Mouse (Mus musculus): ENCODE results near the gene Stn1. TPM values are rescaled to one million over a fixed set of nuclear protein-coding genes. Genes with fewer than 3 reads are reported as not detected.

Stn1 gene
- polyA plus RNA-seq, 1 experiment from 2014 or later = 30.9 TPM

DNA sequence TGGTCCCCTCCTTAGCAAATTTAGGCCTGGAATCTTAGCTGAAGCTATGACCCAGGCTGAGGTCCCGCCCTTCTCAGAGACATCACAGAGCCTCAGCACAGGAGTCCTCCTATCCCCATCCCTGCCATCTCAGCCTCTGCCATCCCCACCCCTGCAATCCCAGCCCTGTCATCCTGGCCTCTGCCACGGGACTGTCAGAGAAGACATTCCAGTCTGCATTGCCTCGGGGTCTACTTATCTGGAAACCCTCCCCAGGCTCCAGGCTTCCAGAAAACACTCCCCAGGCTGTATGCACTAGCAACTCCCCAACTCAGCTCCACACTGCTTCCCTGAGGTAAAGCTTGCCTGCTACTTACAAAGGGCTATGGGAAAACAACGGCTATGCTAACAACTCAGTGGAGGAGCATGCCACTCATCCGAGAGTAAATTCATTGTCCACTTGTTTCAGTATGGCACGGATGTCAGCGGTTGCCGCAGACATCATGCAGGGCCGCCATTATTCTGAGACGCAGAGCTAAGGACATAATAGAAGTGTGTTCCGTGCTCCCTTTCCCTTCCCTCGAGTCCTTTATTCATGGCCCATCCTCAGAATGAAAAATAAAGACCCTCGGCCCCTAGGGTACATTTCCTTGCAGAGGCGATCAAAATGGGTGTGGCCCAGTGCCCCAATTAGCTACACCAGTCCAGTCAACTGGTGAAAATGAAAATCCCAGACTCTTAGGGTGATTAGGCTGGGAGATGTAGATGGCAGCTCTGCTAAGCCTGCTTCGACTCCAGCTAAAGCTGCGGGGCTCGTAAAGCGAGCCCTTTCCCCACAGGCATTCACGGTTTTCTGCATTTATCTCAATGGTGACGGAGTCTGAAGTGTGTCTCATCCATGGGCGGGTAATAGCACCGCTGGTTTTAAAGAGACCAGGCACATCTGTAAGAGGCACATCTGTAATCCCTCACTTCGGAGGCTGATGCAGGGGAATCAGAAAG is 44.0 kb downstream of the Stn1 start:
- Histone ChIP-seq H3K27ac (peak overlapping the region; percentile 57), H3K36me3 (replicated peaks; ENCODE audit: control insufficient read depth, insufficient read depth) (no peaks in the 10 kb centered on the region), H3K9ac (peak overlapping the region; percentile 9; the same call in 1 of the 2 replicates), H3K9me3 (ENCODE audit: control insufficient read depth, low read length) (peaks cover 4% of the 10 kb centered on the region), H3K4me3 (replicated peaks; ENCODE audit: low read length) (no peak overlapping the region), H3K27me3 (ENCODE audit: control insufficient read depth, insufficient read depth, low read length) (no peaks in the 10 kb centered on the region), H3K4me2 (replicated peaks) (peak overlapping the region; percentile 35), H3K4me1 (replicated peaks; ENCODE audit: control insufficient read depth, insufficient read depth, low read length) (peaks cover 19% of the 10 kb centered on the region)
- ATAC-seq (ENCODE audit: low FRiP score) (peak; percentile 52; the same call in 1 of the 2 replicates), DNase-seq (ENCODE audit: low spot score) (no peak)
- 13% methylated on average over 23 of the region's 23 CpGs for WGBS

DNA sequence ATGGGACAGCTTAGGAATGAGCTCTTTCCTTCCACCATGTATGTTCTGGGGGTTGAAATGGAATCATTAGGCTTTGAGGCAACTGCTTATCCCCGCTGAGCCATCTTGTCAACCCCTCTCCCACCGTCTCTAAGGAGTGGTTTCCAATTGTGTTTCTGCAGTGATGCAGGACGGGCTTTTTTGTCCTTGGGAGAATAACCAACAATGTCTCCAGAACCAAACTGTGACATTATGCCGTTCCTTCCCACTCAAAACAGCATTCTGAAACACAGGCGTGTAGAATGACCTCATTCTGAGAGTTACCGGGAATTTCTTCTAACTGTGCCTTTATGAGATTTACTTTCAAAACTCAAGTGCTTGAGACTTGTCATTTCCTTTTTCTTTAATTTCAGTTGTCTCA is 44.9 kb downstream of the Stn1 start:
- Histone ChIP-seq H3K36me3 (replicated peaks; ENCODE audit: control insufficient read depth, insufficient read depth) (no peaks in the 10 kb centered on the region), H3K27me3 (ENCODE audit: control insufficient read depth, insufficient read depth, low read length) (no peaks in the 10 kb centered on the region), H3K4me2 (replicated peaks) (no peak overlapping the region), H3K4me3 (replicated peaks; ENCODE audit: low read length) (no peak overlapping the region), H3K27ac (peak overlapping the region; percentile 57), H3K4me1 (replicated peaks; ENCODE audit: control insufficient read depth, insufficient read depth, low read length) (peaks cover 19% of the 10 kb centered on the region), H3K9ac (no peak overlapping the region), H3K9me3 (ENCODE audit: control insufficient read depth, low read length) (peaks cover 4% of the 10 kb centered on the region)
- DNase-seq (ENCODE audit: low spot score) (no peak), ATAC-seq (ENCODE audit: low FRiP score) (no peak)
- WGBS = 19% methylated on average over 6 of the region's 6 CpGs

DNA sequence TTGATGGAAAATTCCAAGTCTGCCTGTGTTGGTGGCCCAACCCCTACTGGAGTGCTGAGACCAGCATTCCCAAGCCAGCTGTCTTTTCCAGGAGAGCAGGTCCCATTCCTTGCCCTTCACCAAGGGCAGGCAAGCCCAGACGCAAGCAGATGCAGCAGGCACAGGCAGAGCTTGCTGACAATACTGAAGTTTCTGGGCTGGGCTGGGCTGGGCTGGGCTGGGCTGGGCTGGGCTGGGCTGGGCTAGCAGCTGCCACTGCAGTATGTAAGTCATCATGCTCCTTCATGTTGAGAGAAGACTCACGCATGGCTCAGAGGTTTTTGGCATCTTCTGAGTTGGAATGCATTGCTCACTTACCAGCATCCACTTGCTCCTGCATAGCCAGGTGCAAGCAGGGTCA is 45.5 kb downstream of the Stn1 start:
- peaks cover 19% of the 10 kb centered on the region for H3K4me1 ChIP-seq (replicated peaks; ENCODE audit: control insufficient read depth, insufficient read depth, low read length)
- peaks cover 4% of the 10 kb centered on the region for H3K9me3 ChIP-seq (ENCODE audit: control insufficient read depth, low read length)
- H3K4me2 ChIP-seq (replicated peaks) = no peak overlapping the region
- no peaks in the 10 kb centered on the region for H3K27me3 ChIP-seq (ENCODE audit: control insufficient read depth, insufficient read depth, low read length)
- ATAC-seq (ENCODE audit: low FRiP score) (no peak), DNase-seq (ENCODE audit: low spot score) (no peak)
- no peak overlapping the region for H3K27ac ChIP-seq
- 35% methylated on average over 2 of the region's 2 CpGs for WGBS
- no peaks in the 10 kb centered on the region for H3K36me3 ChIP-seq (replicated peaks; ENCODE audit: control insufficient read depth, insufficient read depth)
- H3K9ac ChIP-seq = no peak overlapping the region
- H3K4me3 ChIP-seq (replicated peaks; ENCODE audit: low read length) = no peak overlapping the region

DNA sequence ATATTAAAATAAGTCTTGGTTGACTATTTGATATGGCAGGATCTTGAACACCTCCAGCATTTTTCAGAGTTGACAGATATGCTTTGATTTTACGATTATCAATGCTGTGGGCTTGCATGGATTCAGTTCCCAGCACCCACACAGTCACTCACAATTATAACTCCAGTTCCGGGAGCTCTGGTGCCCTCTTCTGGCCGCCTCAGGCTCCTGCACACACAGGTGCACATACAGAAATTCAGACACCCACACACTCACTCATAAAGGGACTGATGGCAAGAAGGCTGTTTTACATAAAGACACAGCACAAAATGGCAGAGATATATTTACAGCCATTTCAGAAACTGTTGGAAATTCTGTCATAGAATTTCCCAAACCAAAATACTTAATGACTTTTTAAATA is 48.1 kb downstream of the Stn1 start:
- Histone ChIP-seq H3K4me3 (replicated peaks; ENCODE audit: low read length) (no peak overlapping the region), H3K9ac (no peak overlapping the region), H3K4me1 (replicated peaks; ENCODE audit: control insufficient read depth, insufficient read depth, low read length) (peaks cover 25% of the 10 kb centered on the region), H3K9me3 (ENCODE audit: control insufficient read depth, low read length) (peaks cover 4% of the 10 kb centered on the region), H3K27me3 (ENCODE audit: control insufficient read depth, insufficient read depth, low read length) (no peaks in the 10 kb centered on the region), H3K27ac (no peak overlapping the region), H3K36me3 (replicated peaks; ENCODE audit: control insufficient read depth, insufficient read depth) (no peaks in the 10 kb centered on the region), H3K4me2 (replicated peaks) (no peak overlapping the region)
- 93% methylated on average over 3 of the region's 3 CpGs for WGBS
- no peak for DNase-seq (ENCODE audit: low spot score)
- no peak for ATAC-seq (ENCODE audit: low FRiP score)

DNA sequence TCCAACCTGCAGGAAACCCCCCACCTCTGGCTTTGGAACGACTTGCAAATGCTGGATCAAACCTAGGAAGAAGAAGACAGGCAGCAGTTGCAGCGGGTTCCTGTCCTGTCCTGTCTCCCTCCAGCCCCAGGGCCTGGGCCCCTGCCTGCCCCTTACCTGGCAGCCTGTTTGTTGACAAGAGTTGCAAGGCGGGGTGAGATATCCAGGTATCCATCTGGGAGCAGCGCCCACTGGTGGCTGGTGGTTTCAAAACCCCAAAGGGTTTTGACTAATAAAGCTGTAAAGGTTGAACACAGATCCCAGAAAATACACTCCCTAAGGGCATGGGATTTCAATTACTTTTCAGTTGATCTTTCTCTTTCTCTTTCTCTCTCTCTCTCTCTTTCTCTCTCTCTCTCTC is 49.1 kb downstream of the Stn1 start:
- no peak overlapping the region for H3K4me2 ChIP-seq (replicated peaks)
- H3K27me3 ChIP-seq (ENCODE audit: control insufficient read depth, insufficient read depth, low read length) = no peaks in the 10 kb centered on the region
- no peaks in the 10 kb centered on the region for H3K36me3 ChIP-seq (replicated peaks; ENCODE audit: control insufficient read depth, insufficient read depth)
- no peak overlapping the region for H3K27ac ChIP-seq
- no peak overlapping the region for H3K4me3 ChIP-seq (replicated peaks; ENCODE audit: low read length)
- no peak for DNase-seq (ENCODE audit: low spot score)
- no peak overlapping the region for H3K9ac ChIP-seq
- WGBS = 49% methylated on average over 4 of the region's 4 CpGs
- peaks cover 4% of the 10 kb centered on the region for H3K9me3 ChIP-seq (ENCODE audit: control insufficient read depth, low read length)
- H3K4me1 ChIP-seq (replicated peaks; ENCODE audit: control insufficient read depth, insufficient read depth, low read length) = peaks cover 22% of the 10 kb centered on the region
- no peak for ATAC-seq (ENCODE audit: low FRiP score)

DNA sequence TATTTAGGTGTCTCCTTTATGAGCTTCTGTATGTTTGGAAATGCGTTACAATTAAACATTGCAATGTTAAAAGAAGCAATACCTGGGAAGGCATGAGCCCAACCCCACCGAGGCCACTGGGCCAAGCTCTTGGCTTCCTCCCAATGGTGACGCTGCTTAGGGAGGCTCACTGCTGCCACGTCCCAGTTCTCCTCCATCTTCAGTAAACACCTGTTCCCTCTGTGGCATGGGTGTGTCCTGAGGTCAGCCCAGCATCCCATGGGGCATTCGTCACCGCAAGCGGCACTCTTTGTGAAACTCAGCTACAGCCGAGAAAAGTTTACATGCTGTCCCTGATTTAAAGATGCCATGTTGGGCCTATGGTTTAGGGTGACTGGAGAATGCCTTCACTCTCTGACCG is 49.7 kb downstream of the Stn1 start:
- ATAC-seq (ENCODE audit: low FRiP score) (no peak), DNase-seq (ENCODE audit: low spot score) (no peak)
- H3K36me3 ChIP-seq (replicated peaks; ENCODE audit: control insufficient read depth, insufficient read depth) = no peaks in the 10 kb centered on the region
- H3K9ac ChIP-seq = no peak overlapping the region
- no peak overlapping the region for H3K4me2 ChIP-seq (replicated peaks)
- H3K4me1 ChIP-seq (replicated peaks; ENCODE audit: control insufficient read depth, insufficient read depth, low read length) = peaks cover 15% of the 10 kb centered on the region
- no peak overlapping the region for H3K27ac ChIP-seq
- WGBS = 87% methylated on average over 9 of the region's 9 CpGs
- peaks cover 4% of the 10 kb centered on the region for H3K9me3 ChIP-seq (ENCODE audit: control insufficient read depth, low read length)
- no peak overlapping the region for H3K4me3 ChIP-seq (replicated peaks; ENCODE audit: low read length)
- H3K27me3 ChIP-seq (ENCODE audit: control insufficient read depth, insufficient read depth, low read length) = no peaks in the 10 kb centered on the region

DNA sequence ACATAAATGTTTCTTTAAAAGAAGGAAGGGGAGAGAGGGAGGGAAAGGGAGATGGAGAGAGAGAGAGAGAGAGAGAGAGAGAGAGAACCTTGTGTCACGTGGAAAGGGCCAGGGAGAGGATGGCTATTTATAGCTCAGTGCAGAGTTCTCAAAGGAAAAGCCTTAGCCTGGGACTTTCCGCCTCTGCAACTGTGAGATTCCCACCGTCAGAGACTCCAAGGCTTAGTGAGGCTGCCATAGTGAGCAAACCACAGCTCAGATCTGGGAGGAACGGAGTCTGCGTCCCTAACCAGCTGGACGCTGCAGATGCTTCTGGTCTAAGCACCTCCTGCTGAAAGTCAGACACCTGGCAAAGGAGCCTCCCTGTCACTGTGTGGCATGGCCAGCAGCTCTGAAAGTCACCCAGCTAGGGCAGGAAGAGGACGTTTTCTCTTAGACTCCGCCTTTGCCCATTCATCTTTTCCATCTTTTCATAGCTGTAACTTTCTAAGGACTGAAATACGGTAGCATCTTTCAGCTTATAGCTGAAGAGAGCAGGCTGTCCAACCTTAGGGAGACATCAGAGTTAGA is 51.2 kb downstream of the Stn1 start:
- no peaks in the 10 kb centered on the region for H3K27me3 ChIP-seq (ENCODE audit: control insufficient read depth, insufficient read depth, low read length)
- ATAC-seq (ENCODE audit: low FRiP score) = no peak
- no peak for DNase-seq (ENCODE audit: low spot score)
- peak overlapping the region; percentile 27; the same call in 1 of the 2 replicates for H3K27ac ChIP-seq
- no peak overlapping the region for H3K4me2 ChIP-seq (replicated peaks)
- peaks cover 11% of the 10 kb centered on the region for H3K9me3 ChIP-seq (ENCODE audit: control insufficient read depth, low read length)
- H3K4me3 ChIP-seq (replicated peaks; ENCODE audit: low read length) = no peak overlapping the region
- WGBS = 45% methylated on average over 9 of the region's 9 CpGs
- no peaks in the 10 kb centered on the region for H3K36me3 ChIP-seq (replicated peaks; ENCODE audit: control insufficient read depth, insufficient read depth)
- H3K9ac ChIP-seq = no peak overlapping the region
- H3K4me1 ChIP-seq (replicated peaks; ENCODE audit: control insufficient read depth, insufficient read depth, low read length) = peaks cover 12% of the 10 kb centered on the region

DNA sequence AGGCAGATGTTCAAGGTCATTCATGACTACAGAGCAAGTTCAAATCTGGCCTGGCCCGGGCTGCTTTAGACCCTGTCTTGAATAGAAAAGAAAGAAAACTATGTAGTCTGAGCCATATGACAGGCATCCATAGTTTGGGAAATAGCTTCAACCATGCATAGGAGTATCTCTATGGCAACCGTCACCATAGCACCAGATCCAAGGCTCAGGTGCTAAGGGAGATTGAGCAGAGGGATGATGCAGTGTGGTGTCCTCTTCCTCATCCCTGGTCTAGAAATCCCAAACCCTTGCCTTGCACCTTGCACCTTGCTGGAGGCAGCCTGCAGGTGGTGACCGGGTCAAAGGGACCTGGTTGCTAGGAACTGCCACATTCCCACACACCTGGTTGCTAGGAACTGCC is 53.2 kb downstream of the Stn1 start:
- H3K9ac ChIP-seq = no peak overlapping the region
- 72% methylated on average over 3 of the region's 3 CpGs for WGBS
- H3K4me3 ChIP-seq (replicated peaks; ENCODE audit: low read length) = no peak overlapping the region
- DNase-seq (ENCODE audit: low spot score) = no peak
- H3K27ac ChIP-seq = no peak overlapping the region
- ATAC-seq (ENCODE audit: low FRiP score) = peak; percentile 24; the same call in 1 of the 2 replicates
- H3K4me2 ChIP-seq (replicated peaks) = no peak overlapping the region
- H3K9me3 ChIP-seq (ENCODE audit: control insufficient read depth, low read length) = peaks cover 8% of the 10 kb centered on the region
- peaks cover 12% of the 10 kb centered on the region for H3K4me1 ChIP-seq (replicated peaks; ENCODE audit: control insufficient read depth, insufficient read depth, low read length)
- H3K27me3 ChIP-seq (ENCODE audit: control insufficient read depth, insufficient read depth, low read length) = no peaks in the 10 kb centered on the region
- H3K36me3 ChIP-seq (replicated peaks; ENCODE audit: control insufficient read depth, insufficient read depth) = no peaks in the 10 kb centered on the region

DNA sequence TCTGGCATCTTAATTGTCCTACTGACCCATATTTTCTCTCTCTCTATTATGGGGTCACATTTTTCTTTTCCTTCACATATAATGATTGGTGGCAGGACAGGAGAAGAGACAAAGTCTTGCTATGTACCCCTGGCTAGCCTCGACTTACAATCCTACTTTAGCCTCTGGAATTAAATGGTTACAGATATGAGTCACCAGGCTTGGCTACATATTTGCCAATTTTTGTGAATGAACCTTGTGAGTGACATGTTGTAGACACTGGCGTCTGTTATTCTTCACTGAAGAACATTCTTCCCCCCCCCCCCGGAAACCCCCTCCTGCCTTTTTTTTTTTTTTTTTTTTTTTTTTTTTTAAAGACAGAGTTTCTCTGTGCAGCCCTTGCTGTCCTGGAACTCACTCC is 54.0 kb downstream of the Stn1 start:
- peaks cover 12% of the 10 kb centered on the region for H3K4me1 ChIP-seq (replicated peaks; ENCODE audit: control insufficient read depth, insufficient read depth, low read length)
- H3K9me3 ChIP-seq (ENCODE audit: control insufficient read depth, low read length) = peaks cover 7% of the 10 kb centered on the region; the same call in 1 of the 2 replicates
- no peak overlapping the region for H3K27ac ChIP-seq
- whole genome bisulfite sequencing = 74% methylated on average over 3 of the region's 3 CpGs
- no peak overlapping the region for H3K9ac ChIP-seq
- ATAC-seq (ENCODE audit: low FRiP score) = no peak
- no peaks in the 10 kb centered on the region for H3K27me3 ChIP-seq (ENCODE audit: control insufficient read depth, insufficient read depth, low read length)
- no peak overlapping the region for H3K4me3 ChIP-seq (replicated peaks; ENCODE audit: low read length)
- H3K36me3 ChIP-seq (replicated peaks; ENCODE audit: control insufficient read depth, insufficient read depth) = no peaks in the 10 kb centered on the region
- H3K4me2 ChIP-seq (replicated peaks) = no peak overlapping the region
- DNase-seq (ENCODE audit: low spot score) = no peak

Measured in hindbrain, embryonic 14.5 days (tissue).